In genomic region chr10:70204505-70205399, GRCm38 (mm10) we compare ENCODE assay signal across 9 mouse cellular contexts. TPM values are rescaled to one million over a fixed set of nuclear protein-coding genes. Genes with fewer than 3 reads are reported as not detected.
A peak's percentile ranks its signal among the peaks of the same experiment; 100 is the strongest.
DNase-seq lines count a peak whose midpoint lies in the region; ATAC-seq lines count a peak whose summit lies in the region.
"Had no signal": no experiment of that assay in that cellular context is flagged by ENCODE, and none has a peak within 500 bp of the region (broad histone marks: within the 10 kb centered on the region; RNA-seq: fewer than 3 reads in every experiment).

Gene Mrln, plus strand, starts transcription at chr10:70204664.

- no peaks in the 10 kb centered on the region for H3K9me3 ChIP-seq in lung, embryonic 16.5 days (ENCODE audit: control insufficient read depth, low read length)

- no peak within 1 kb of the TSS for H3K27ac ChIP-seq in lung, embryonic 16.5 days (ENCODE audit: low read length)

- ATAC-seq in lung, embryonic 16.5 days (ENCODE audit: low read depth): peak; percentile 51; the same call in 1 of the 2 replicates
- ATAC-seq: activated CD4-positive, CD25-positive, alpha-beta regulatory T cell, adult 4 months had no signal

- WGBS in lung, embryonic 16.5 days: 41% methylated on average over 17 of the region's 17 CpGs

- no peaks in the 10 kb centered on the region for H3K36me3 ChIP-seq in lung, embryonic 16.5 days (ENCODE audit: control insufficient read depth, insufficient read depth, low read length)

- H3K4me1 ChIP-seq in lung, embryonic 16.5 days (replicated peaks; ENCODE audit: control insufficient read depth, insufficient read depth, low read length): peaks cover 2% of the 10 kb centered on the region; the same call in 1 of the 2 replicates

- H3K9ac ChIP-seq in lung, embryonic 16.5 days (ENCODE audit: low read length): no peak within 1 kb of the TSS

- H3K27me3 ChIP-seq in lung, embryonic 16.5 days (ENCODE audit: control insufficient read depth, insufficient read depth, low read depth, low read length): no peaks in the 10 kb centered on the region

- peak within 1 kb of the TSS; percentile 7; the same call in 1 of the 2 replicates for H3K4me2 ChIP-seq in lung, embryonic 16.5 days (ENCODE audit: low read depth, low read length)

- DNase-seq in lung, postnatal 36 days: no peak
- DNase-seq in cerebellum, adult 9-10 months: peak; percentile 89
- DNase-seq in gastrocnemius, postnatal 25 days: peak; percentile 45
- peak; percentile 70 for DNase-seq in skeletal muscle tissue, adult 2 months (ENCODE audit: low read depth, low spot score)
- DNase-seq in thymus, postnatal 14 days: no peak
- DNase-seq in right cerebral cortex, postnatal 36 days (ENCODE audit: low spot score in 2 of 2): no peak

- H3K4me3 ChIP-seq in lung, embryonic 16.5 days (ENCODE audit: low read length): no peak within 1 kb of the TSS

RNA-seq across cellular contexts. Expression of gene Mrln, which starts in this region (rescaled TPM):
- 1.6 and 1.9 TPM in 2 replicates for polyA plus RNA-seq in lung, embryonic 16.5 days (2015; fragmentation: Nextera tagmentation; extraction: Ambion mirVana)
- total RNA-seq in gastrocnemius, postnatal 25 days (2021): 100 to 1,000 TPM; 128 to 177 TPM
- total RNA-seq: hematopoietic stem cell, adult 5-6 weeks had no signal
- polyA plus RNA-seq: activated CD4-positive, CD25-positive, alpha-beta regulatory T cell, adult 4 months had no signal

Comparison
In these comparisons a context has a peak if more than half of its experiments do, and no peak if none do; other contexts are left out.
1. DNase-seq: peak in cerebellum, adult 9-10 months (single experiment), gastrocnemius, postnatal 25 days (single experiment) and skeletal muscle tissue, adult 2 months (single experiment); none in lung, postnatal 36 days (single experiment), thymus, postnatal 14 days (single experiment) and right cerebral cortex, postnatal 36 days (0 of 2).